Mouse (Mus musculus) G1E (cell line): ENCODE results near the gene Ms4a2. TPM values are rescaled to one million over a fixed set of nuclear protein-coding genes. Genes with fewer than 3 reads are reported as not detected.

Experiments
- ATAC-seq: 2 replicates; pipeline ENCODE4 v1.8.0; 2016; ENCODE audit warnings: mild to moderate bottlenecking; ENCODE audit not compliant: insufficient number of reproducible peaks, poor library complexity, low FRiP score, severe bottlenecking; ENCODE audit errors: extremely low read depth
- DNase-seq: peaks from one replicate; pipeline ENCODE4 v3.0.0; 2012; ENCODE audit warnings: low spot score
- H3K27me3 ChIP-seq: 2 replicates; pipeline ENCODE4 v1.6.1; 2012; ENCODE audit warnings: mild to moderate bottlenecking, low read length, inconsistent platforms; ENCODE audit not compliant: insufficient read depth
- H3K36me3 ChIP-seq: replicated peaks from 2 replicates; pipeline ENCODE3; 2012; ENCODE audit warnings: mild to moderate bottlenecking, inconsistent platforms
- H3K4me1 ChIP-seq: 2 replicates; pipeline ENCODE4 v1.6.1; 2012; ENCODE audit warnings: low read depth, low read length, inconsistent platforms, mixed read lengths; ENCODE audit not compliant: insufficient read depth
- H3K4me3 ChIP-seq: 2 replicates; pipeline ENCODE4 v1.5.1; 2012; ENCODE audit warnings: low read depth, mild to moderate bottlenecking, inconsistent platforms, low read length, moderate library complexity, mixed read lengths
- H3K9me3 ChIP-seq: replicated peaks from 2 replicates; pipeline ENCODE4 v1.6.1; 2012; ENCODE audit warnings: inconsistent platforms
- CTCF ChIP-seq: IDR thresholded peaks from 2 replicates; pipeline ENCODE4 v1.5.1; 2012; ENCODE audit warnings: low read depth, low read length, inconsistent platforms, mixed read lengths
- GATA1 ChIP-seq: IDR thresholded peaks from 2 replicates; pipeline ENCODE4 v1.6.1; 2012; ENCODE audit warnings: borderline replicate concordance, low read length, inconsistent platforms, mixed read lengths
- GATA2 ChIP-seq: IDR thresholded peaks from 2 replicates; pipeline ENCODE4 v1.6.1; 2012; ENCODE audit warnings: low read depth, low read length, inconsistent platforms, borderline replicate concordance
- POLR2AphosphoS5 ChIP-seq: IDR thresholded peaks from 2 replicates; pipeline ENCODE4 v1.6.1; 2012; ENCODE audit warnings: low read depth, low read length, inconsistent platforms; ENCODE audit not compliant: insufficient replicate concordance
- TAL1 ChIP-seq: conservative IDR thresholded peaks from 2 replicates; pipeline ENCODE4 v1.6.1; 2012; ENCODE audit warnings: low read depth, low read length, inconsistent platforms, mixed read lengths
- polyA plus RNA-seq: library from polyadenylated mRNA; stranded (reverse); fragments of >175 nt; gene quantifications from 2 replicates; pipeline ENCODE4 v1.2.3, GENCODE M21; 2012
- total RNA-seq, 2 experiments: library from RNA; stranded (forward) in 1 of 2; stranded (reverse) in 1 of 2; fragments of 200-1000 nt in 1 of 2; fragments of >200 nt in 1 of 2; fragmentation: Nextera tagmentation in 1 of 2; gene quantifications; 2 replicates each; pipeline ENCODE4 v1.2.3; 2014 to 2017

Gene Ms4a2
- total and polyA plus RNA-seq, 3 experiments, result 0.03 to 19.1 (median 1.4) TPM

DNA sequence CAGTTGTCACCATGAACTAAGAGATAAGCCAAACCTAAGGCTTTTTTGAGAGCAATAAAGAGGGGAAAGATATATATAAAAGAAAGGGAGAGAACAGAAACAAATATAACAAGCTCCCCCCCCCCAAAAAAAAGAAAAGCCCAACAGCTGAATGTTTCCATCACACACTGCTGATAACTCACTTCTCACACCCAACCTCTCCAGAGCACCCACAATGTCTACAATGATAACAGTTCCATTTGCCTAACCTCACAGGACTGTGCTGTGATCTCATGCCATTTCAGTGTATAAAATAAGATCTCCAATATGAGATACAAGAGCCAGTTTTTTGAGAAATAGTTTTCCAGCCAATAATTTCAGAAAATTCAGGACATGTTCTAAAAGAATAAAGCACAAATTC, 5.5 kb downstream of the Ms4a2 start:
- no peak overlapping the region for H3K4me3 ChIP-seq
- H3K4me1 ChIP-seq, result peaks cover 43% of the 10 kb centered on the region
- no peaks in the 10 kb centered on the region for H3K27me3 ChIP-seq
- no peaks in the 10 kb centered on the region for H3K9me3 ChIP-seq
- no peaks in the 10 kb centered on the region for H3K36me3 ChIP-seq
- TF ChIP-seq GATA2 (no peak), CTCF (no peak), TAL1 (no peak), GATA1 (no peak), POLR2AphosphoS5 (no peak)
- no peak for ATAC-seq
- no peak for DNase-seq

DNA sequence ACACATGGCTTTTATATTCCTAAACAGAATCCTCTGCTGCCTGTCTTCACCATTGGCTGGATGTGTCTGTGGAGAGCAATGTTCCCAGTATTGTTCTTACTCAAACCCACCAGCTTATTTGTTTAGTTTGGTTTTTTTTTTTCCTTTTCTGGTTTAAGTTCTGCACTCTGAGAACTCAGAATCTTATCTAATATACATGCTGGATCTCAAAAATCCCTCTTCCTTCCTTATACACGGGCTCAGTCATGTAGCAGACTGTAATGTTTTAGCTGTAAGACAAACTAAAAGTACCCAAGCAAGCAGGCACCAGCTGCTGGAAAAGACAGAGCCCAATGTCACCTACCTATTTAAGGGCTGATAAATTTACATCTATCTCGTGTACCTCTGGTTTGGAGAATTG, 8.7 kb downstream of the Ms4a2 start:
- H3K27me3 ChIP-seq, result no peaks in the 10 kb centered on the region
- ATAC-seq, result no peak
- DNase-seq, result no peak
- no peak for TF ChIP-seq GATA1
- TF ChIP-seq CTCF, result no peak
- no peak for TF ChIP-seq POLR2AphosphoS5
- no peak for TF ChIP-seq GATA2
- TF ChIP-seq TAL1, result no peak
- no peaks in the 10 kb centered on the region for H3K9me3 ChIP-seq
- H3K36me3 ChIP-seq, result no peaks in the 10 kb centered on the region
- H3K4me1 ChIP-seq, result peaks cover 51% of the 10 kb centered on the region
- no peak overlapping the region for H3K4me3 ChIP-seq

DNA sequence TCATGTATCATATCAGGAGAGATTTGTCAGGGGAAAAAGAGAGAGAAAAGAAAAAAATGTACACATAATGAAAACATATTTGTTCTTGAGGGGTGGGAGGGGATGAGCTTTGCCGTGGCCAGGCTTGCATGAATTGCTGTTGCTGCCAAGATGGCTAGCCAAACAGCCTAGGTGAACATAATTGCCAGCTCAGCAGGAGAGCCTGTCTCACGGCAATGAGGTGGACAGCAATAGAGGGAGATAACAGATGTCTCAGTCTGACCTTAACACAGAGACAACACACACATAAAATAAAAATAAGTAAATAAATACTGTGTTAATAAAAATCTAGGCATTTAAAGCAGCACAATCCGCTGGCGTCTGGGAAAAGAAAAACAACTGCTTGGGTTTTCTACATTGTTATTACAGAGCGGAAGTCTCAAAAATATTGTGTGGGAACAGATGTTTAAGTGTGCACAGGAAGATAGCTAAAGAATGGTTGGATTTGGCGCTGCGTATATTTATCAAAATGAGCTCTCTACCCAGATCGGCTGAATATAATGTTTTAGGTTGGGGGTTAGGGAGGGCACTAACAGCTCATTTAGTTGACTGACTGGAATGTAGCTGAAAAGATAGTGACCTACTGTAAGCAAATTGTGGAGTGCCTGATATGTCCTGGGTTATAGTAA, 9.6 kb downstream of the Ms4a2 start:
- DNase-seq, result no peak
- no peak for ATAC-seq
- Histone ChIP-seq H3K4me1 (peaks cover 50% of the 10 kb centered on the region), H3K9me3 (no peaks in the 10 kb centered on the region), H3K4me3 (no peak overlapping the region; the same call in 1 of the 2 replicates), H3K36me3 (no peaks in the 10 kb centered on the region), H3K27me3 (0 out of 2 replicates have a peak, but pooled peaks cover 2% of the 10 kb centered on the region)
- TF ChIP-seq GATA1 (no peak), CTCF (no peak), GATA2 (no peak), POLR2AphosphoS5 (no peak), TAL1 (no peak)

DNA sequence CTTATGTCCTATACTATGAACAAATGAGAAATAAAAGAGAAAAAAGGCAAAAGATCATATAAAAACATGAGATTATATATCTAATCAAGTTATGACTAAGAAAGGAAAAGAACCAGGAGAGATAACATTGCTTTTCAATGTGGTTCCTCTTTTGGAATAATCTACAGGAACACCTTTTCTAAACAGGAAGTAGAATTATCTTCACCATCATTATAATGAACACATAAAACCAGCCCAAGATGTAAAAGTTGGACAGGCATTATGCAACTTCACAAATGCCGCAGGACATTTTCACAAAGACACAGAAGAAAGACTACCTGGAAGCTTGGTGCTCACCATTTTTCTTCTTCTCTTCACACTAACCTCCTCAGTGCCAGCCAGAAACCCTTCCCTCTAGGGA, 10.4 kb downstream of the Ms4a2 start:
- Histone ChIP-seq H3K9me3 (no peaks in the 10 kb centered on the region), H3K36me3 (no peaks in the 10 kb centered on the region), H3K4me1 (peaks cover 42% of the 10 kb centered on the region), H3K4me3 (no peak overlapping the region; the same call in 1 of the 2 replicates), H3K27me3 (0 out of 2 replicates have a peak, but pooled peaks cover 2% of the 10 kb centered on the region)
- TF ChIP-seq TAL1 (peak; percentile 61; the same call in 1 of the 2 replicates), CTCF (no peak)
- ATAC-seq (peak; percentile 47), DNase-seq (peak; percentile 3)

DNA sequence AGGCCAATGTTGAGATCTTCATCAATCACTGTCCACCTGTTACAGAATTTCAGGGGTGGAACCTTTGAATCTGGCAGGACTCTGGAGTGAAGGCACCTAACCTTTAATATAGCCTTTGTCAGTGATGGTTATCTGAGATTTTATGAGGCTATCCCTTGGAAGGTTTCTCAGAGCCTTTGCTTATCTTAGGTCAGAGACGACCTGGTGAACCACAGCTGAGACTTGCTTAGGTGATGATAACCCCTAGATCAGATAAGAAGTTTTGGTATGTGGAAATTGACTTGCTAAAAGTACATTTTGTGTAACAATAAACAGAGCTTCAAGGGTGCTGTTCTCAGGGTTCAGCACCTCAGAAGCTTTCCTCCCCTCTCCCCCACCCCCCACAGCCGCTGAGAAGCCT, 11.2 kb downstream of the Ms4a2 start:
- 0 out of 2 replicates have a peak, but pooled peaks cover 2% of the 10 kb centered on the region for H3K27me3 ChIP-seq
- TF ChIP-seq POLR2AphosphoS5 (no peak), CTCF (no peak), GATA2 (no peak), GATA1 (no peak), TAL1 (peak; percentile 74)
- peak; percentile 16 for DNase-seq
- H3K36me3 ChIP-seq, result no peaks in the 10 kb centered on the region
- H3K4me3 ChIP-seq, result no peak overlapping the region
- ATAC-seq, result peak; percentile 54
- peaks cover 36% of the 10 kb centered on the region for H3K4me1 ChIP-seq
- no peaks in the 10 kb centered on the region for H3K9me3 ChIP-seq

DNA sequence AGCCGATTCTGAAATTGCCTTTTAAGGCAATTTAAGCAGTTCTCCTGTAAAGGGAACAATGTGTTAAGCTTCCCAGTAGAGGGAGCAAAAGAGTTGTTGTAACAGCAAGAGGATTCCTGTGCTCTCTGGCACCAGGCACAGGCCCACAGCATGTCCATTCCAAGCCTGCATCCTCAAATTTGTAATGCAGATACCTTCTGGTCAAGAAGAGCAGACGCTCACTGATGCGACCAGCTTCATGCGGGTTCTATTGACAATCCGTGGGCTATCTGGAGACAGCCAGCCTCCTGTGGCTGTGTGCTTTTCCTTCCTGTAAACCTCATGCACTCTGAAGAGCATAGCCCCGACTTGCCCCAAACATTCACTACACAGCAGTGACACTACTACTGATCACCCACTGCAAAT, 12.0 kb downstream of the Ms4a2 start:
- Histone ChIP-seq H3K27me3 (peaks cover 6% of the 10 kb centered on the region; the same call in 1 of the 2 replicates), H3K4me3 (no peak overlapping the region), H3K36me3 (no peaks in the 10 kb centered on the region), H3K9me3 (no peaks in the 10 kb centered on the region), H3K4me1 (peaks cover 40% of the 10 kb centered on the region)
- ATAC-seq (no peak), DNase-seq (peak; percentile 28)
- TF ChIP-seq CTCF (0 out of 2 replicates have a peak, but pooled peaks have one; percentile 19), POLR2AphosphoS5 (no peak)

DNA sequence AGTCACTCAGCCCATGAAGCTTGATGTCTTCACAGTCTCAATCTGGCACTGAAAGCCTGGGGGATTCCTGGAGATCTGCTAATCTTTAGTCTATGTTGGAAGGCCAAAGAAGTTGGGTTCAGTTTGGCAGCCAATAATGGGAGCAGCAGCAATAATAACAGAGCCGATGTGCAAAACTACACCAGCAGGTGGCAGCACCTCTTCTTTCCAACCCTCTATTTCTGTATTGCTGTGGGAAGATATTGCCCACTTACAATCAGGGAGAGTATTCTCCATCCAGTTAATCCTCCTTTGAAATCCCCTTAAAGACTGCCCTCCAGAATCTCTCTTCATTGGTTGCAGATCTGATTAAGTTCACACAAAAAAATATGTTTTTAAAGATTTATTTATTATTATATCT, 15.3 kb downstream of the Ms4a2 start:
- Histone ChIP-seq H3K4me1 (peaks cover 22% of the 10 kb centered on the region), H3K27me3 (peaks cover 11% of the 10 kb centered on the region; the same call in 1 of the 2 replicates), H3K9me3 (no peaks in the 10 kb centered on the region), H3K36me3 (no peaks in the 10 kb centered on the region), H3K4me3 (no peak overlapping the region)
- TF ChIP-seq TAL1 (no peak), CTCF (peak; percentile 51)
- DNase-seq, result peak; percentile 13
- ATAC-seq, result no peak
